9 mouse cellular contexts compared by ENCODE assay signal in the genomic region with DNA sequence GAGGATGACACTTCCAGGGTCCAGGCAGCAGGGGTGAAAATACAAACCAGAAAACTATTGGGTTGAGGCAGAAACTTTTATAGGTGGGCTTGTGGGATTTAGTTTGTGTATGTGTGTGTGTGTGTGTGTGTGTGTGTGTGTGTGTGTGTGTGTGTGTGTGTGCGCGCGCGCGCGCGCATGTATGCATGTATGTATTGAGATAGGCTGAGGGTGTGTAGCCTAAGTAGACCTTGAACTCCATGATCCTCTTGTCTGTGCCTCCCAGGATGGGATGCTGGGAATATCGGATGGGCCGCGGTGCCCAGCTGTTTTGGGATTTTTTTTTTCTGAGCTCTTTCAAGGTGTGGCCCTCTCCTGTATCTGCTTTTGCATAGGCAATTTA. TPM values are rescaled to one million over a fixed set of nuclear protein-coding genes. Genes with fewer than 3 reads are reported as not detected.
DNase-seq lines count a peak whose midpoint lies in the region; ATAC-seq and TF ChIP-seq lines count a peak whose summit lies in the region.
"Had no signal": no experiment of that assay in that cellular context is flagged by ENCODE, and none has a peak within 500 bp of the region (broad histone marks: within the 10 kb centered on the region; RNA-seq: fewer than 3 reads in every experiment).

No protein-coding gene starts in this region.

- peaks cover 8% of the 10 kb centered on the region for H3K4me1 ChIP-seq in kidney, postnatal 0 days (replicated peaks; ENCODE audit: insufficient read depth, low read length)
- no peaks in the 10 kb centered on the region; the same call in 1 of the 2 replicates for H3K4me1 ChIP-seq in bone marrow, adult 2 months (ENCODE audit: control insufficient read depth, insufficient read depth, low read length)
- peaks cover 7% of the 10 kb centered on the region for H3K4me1 ChIP-seq in hindbrain, embryonic 14.5 days (replicated peaks; ENCODE audit: control insufficient read depth, insufficient read depth, low read length)
- peaks cover 10% of the 10 kb centered on the region for H3K4me1 ChIP-seq in midbrain, embryonic 15.5 days

- ATAC-seq in kidney, postnatal 0 days (replicated peaks; ENCODE audit: low FRiP score, low read depth) = no peak
- no peak for ATAC-seq in hindbrain, embryonic 14.5 days (ENCODE audit: low FRiP score)
- ATAC-seq in midbrain, embryonic 15.5 days (replicated peaks) = no peak; the same call in 1 of the 2 replicates
- ATAC-seq in inflammation-experienced regulatory T-cells, adult 6 months = no peak

- H3K9me3 ChIP-seq in kidney, postnatal 0 days (replicated peaks; ENCODE audit: low read length) = no peaks in the 10 kb centered on the region
- H3K9me3 ChIP-seq in hindbrain, embryonic 14.5 days (ENCODE audit: control insufficient read depth, low read length) = no peaks in the 10 kb centered on the region
- no peaks in the 10 kb centered on the region for H3K9me3 ChIP-seq in midbrain, embryonic 15.5 days

- WGBS in kidney, postnatal 0 days = 52% methylated on average over 10 of the region's 10 CpGs
- 51% methylated on average over 10 of the region's 10 CpGs for WGBS in bone marrow, adult 2 months
- WGBS in hindbrain, embryonic 14.5 days = 58% methylated on average over 10 of the region's 10 CpGs
- 54% methylated on average over 10 of the region's 10 CpGs for WGBS in midbrain, embryonic 15.5 days

- peaks cover 17% of the 10 kb centered on the region for H3K36me3 ChIP-seq in kidney, postnatal 0 days (ENCODE audit: insufficient read depth, low read length)
- peaks cover 26% of the 10 kb centered on the region for H3K36me3 ChIP-seq in hindbrain, embryonic 14.5 days (replicated peaks; ENCODE audit: control insufficient read depth, insufficient read depth)
- H3K36me3 ChIP-seq in midbrain, embryonic 15.5 days (replicated peaks) = peaks cover 7% of the 10 kb centered on the region

- no peak for DNase-seq in kidney, postnatal 0 days (ENCODE audit: low spot score)
- DNase-seq in kidney, adult 18-20 months = no peak
- DNase-seq in hindbrain, embryonic 14.5 days (ENCODE audit: low spot score) = no peak
- DNase-seq in retina, postnatal 1 day = no peak
- no peak for DNase-seq in adrenal gland, adult 2 months

- H3K4me3 ChIP-seq in kidney, postnatal 0 days (replicated peaks; ENCODE audit: low read depth, low read length) = no peak overlapping the region
- H3K4me3 ChIP-seq in bone marrow, adult 2 months (replicated peaks; ENCODE audit: control insufficient read depth, low read depth, low read length) = peak overlapping the region; percentile 27
- no peak overlapping the region; the same call in 1 of the 2 replicates for H3K4me3 ChIP-seq in hindbrain, embryonic 14.5 days (replicated peaks; ENCODE audit: low read length)
- H3K4me3 ChIP-seq in midbrain, embryonic 15.5 days = peak overlapping the region; percentile 64

- no peaks in the 10 kb centered on the region for H3K27me3 ChIP-seq in kidney, postnatal 0 days (ENCODE audit: insufficient read depth, low read length)
- H3K27me3 ChIP-seq in hindbrain, embryonic 14.5 days (ENCODE audit: control insufficient read depth, insufficient read depth, low read length) = no peaks in the 10 kb centered on the region
- peaks cover 16% of the 10 kb centered on the region; the same call in 1 of the 2 replicates for H3K27me3 ChIP-seq in midbrain, embryonic 15.5 days (replicated peaks)

- H3K9ac ChIP-seq in kidney, postnatal 0 days (ENCODE audit: low read depth, low read length) = no peak overlapping the region
- peak overlapping the region; percentile 70 for H3K9ac ChIP-seq in hindbrain, embryonic 14.5 days
- no peak overlapping the region for H3K9ac ChIP-seq in midbrain, embryonic 15.5 days

- H3K27ac ChIP-seq in kidney, postnatal 0 days = no peak overlapping the region
- no peak overlapping the region for H3K27ac ChIP-seq in bone marrow, adult 2 months (ENCODE audit: control insufficient read depth, insufficient read depth, low read depth, low read length, poor library complexity)
- H3K27ac ChIP-seq in hindbrain, embryonic 14.5 days = no peak overlapping the region
- no peak overlapping the region for H3K27ac ChIP-seq in midbrain, embryonic 15.5 days
- H3K27ac ChIP-seq: macrophage had no signal

- peak overlapping the region; percentile 94 for H3K4me2 ChIP-seq in kidney, postnatal 0 days (ENCODE audit: low read length)
- peak overlapping the region; percentile 85 for H3K4me2 ChIP-seq in hindbrain, embryonic 14.5 days (replicated peaks)
- peak overlapping the region; percentile 71 for H3K4me2 ChIP-seq in midbrain, embryonic 15.5 days

- no peak for TF ChIP-seq CTCF in kidney, postnatal 0 days (IDR thresholded peaks at IDR 0.05; ENCODE audit: low read depth)
- no peak for TF ChIP-seq CTCF in bone marrow, adult 2 months (IDR thresholded peaks at IDR 0.05; ENCODE audit: control insufficient read depth, insufficient read depth, low read length)

- no peak for TF ChIP-seq POLR2A in bone marrow, adult 2 months (IDR thresholded peaks at IDR 0.05; ENCODE audit: borderline replicate concordance, control insufficient read depth, low read depth, low read length)

RNA-seq across cellular contexts. Expression of gene Nle1, which starts 0.4 kb away (rescaled TPM):
- 23.7 and 24.0 TPM in 2 replicates for polyA plus RNA-seq in kidney, postnatal 0 days (2015; fragmentation: Nextera tagmentation; extraction: Ambion mirVana)
- polyA plus RNA-seq in bone marrow, adult 2 months (2011; ENCODE audit: insufficient read depth, insufficient read length, low replicate concordance, missing spikeins) = 24.9 and 33.6 TPM in 2 replicates
- 20.7 and 28.0 TPM in 2 replicates for polyA plus RNA-seq in hindbrain, embryonic 14.5 days (2014; fragmentation: Nextera tagmentation; extraction: Ambion mirVana)
- 33.8 and 36.8 TPM in 2 replicates for polyA plus RNA-seq in midbrain, embryonic 15.5 days (2015; fragmentation: Nextera tagmentation; extraction: Ambion mirVana)
- 10 to 100 TPM; 17.9 to 56.0 (median 48.0) TPM for polyA plus RNA-seq in inflammation-experienced regulatory T-cells, adult 6 months (2017; shearing (Covaris generic))
- 10 to 100 TPM; 16.6 to 17.0 TPM for total RNA-seq in adrenal gland, adult 2 months (2021)
- 33.1 and 34.4 TPM in 2 replicates for polyA plus RNA-seq in adrenal gland, adult 2 months (2012; rRNA removed)

RNA-seq across cellular contexts. Expression of gene Unc45b, which starts 1.8 kb away (rescaled TPM):
- 6.1 and 7.1 TPM in 2 replicates for polyA plus RNA-seq in kidney, postnatal 0 days (2015; fragmentation: Nextera tagmentation; extraction: Ambion mirVana)
- polyA plus RNA-seq in bone marrow, adult 2 months (2011; ENCODE audit: insufficient read depth, insufficient read length, low replicate concordance, missing spikeins) = 2.4 and 2.5 TPM in 2 replicates
- 1.1 and 2.0 TPM in 2 replicates for polyA plus RNA-seq in hindbrain, embryonic 14.5 days (2014; fragmentation: Nextera tagmentation; extraction: Ambion mirVana)
- polyA plus RNA-seq in midbrain, embryonic 15.5 days (2015; fragmentation: Nextera tagmentation; extraction: Ambion mirVana) = 1.3 and 2.0 TPM in 2 replicates
- polyA plus RNA-seq in inflammation-experienced regulatory T-cells, adult 6 months (2017; shearing (Covaris generic)) = under 1 TPM in 1 of 3 experiments, not detected in 2; 0.25 TPM
- total RNA-seq in adrenal gland, adult 2 months (2021) = 10 to 100 TPM in 1 of 2 experiments, 1 to 10 TPM in 1; 5.2 to 14.3 TPM
- polyA plus RNA-seq in adrenal gland, adult 2 months (2012; rRNA removed) = 4.6 and 5.7 TPM in 2 replicates
- polyA plus RNA-seq: macrophage had no signal

RNA-seq across cellular contexts. Expression of gene Fndc8, which starts 16.7 kb away (rescaled TPM):
- polyA plus RNA-seq in kidney, postnatal 0 days (2015; fragmentation: Nextera tagmentation; extraction: Ambion mirVana) = 0.55 and 0.60 TPM in 2 replicates
- not detected in 2 replicates for polyA plus RNA-seq in bone marrow, adult 2 months (2011; ENCODE audit: insufficient read depth, insufficient read length, low replicate concordance, missing spikeins)
- polyA plus RNA-seq in hindbrain, embryonic 14.5 days (2014; fragmentation: Nextera tagmentation; extraction: Ambion mirVana) = 0.37 and 0.77 TPM in 2 replicates
- polyA plus RNA-seq in midbrain, embryonic 15.5 days (2015; fragmentation: Nextera tagmentation; extraction: Ambion mirVana) = 0.78 and 1.2 TPM in 2 replicates
- not detected for polyA plus RNA-seq in inflammation-experienced regulatory T-cells, adult 6 months (2017; shearing (Covaris generic))
- under 1 TPM in 1 of 2 experiments, not detected in 1; 0.24 TPM for total RNA-seq in adrenal gland, adult 2 months (2021)
- 0.24 and 0.44 TPM in 2 replicates for polyA plus RNA-seq in adrenal gland, adult 2 months (2012; rRNA removed)
- polyA plus RNA-seq: macrophage had no signal

RNA-seq across cellular contexts. Expression of gene Rad51d, which starts 18.2 kb away (rescaled TPM):
- polyA plus RNA-seq in kidney, postnatal 0 days (2015; fragmentation: Nextera tagmentation; extraction: Ambion mirVana) = 10.6 and 11.7 TPM in 2 replicates
- polyA plus RNA-seq in bone marrow, adult 2 months (2011; ENCODE audit: insufficient read depth, insufficient read length, low replicate concordance, missing spikeins) = 4.4 and 9.8 TPM in 2 replicates
- 14.0 and 14.3 TPM in 2 replicates for polyA plus RNA-seq in hindbrain, embryonic 14.5 days (2014; fragmentation: Nextera tagmentation; extraction: Ambion mirVana)
- polyA plus RNA-seq in midbrain, embryonic 15.5 days (2015; fragmentation: Nextera tagmentation; extraction: Ambion mirVana) = 12.1 and 13.9 TPM in 2 replicates
- polyA plus RNA-seq in inflammation-experienced regulatory T-cells, adult 6 months (2017; shearing (Covaris generic)) = 10 to 100 TPM; 25.9 to 32.4 (median 30.9) TPM
- 10 to 100 TPM in 1 of 2 experiments, 1 to 10 TPM in 1; 9.3 to 16.7 TPM for total RNA-seq in adrenal gland, adult 2 months (2021)
- 8.8 and 9.4 TPM in 2 replicates for polyA plus RNA-seq in adrenal gland, adult 2 months (2012; rRNA removed)

RNA-seq across cellular contexts. Expression of gene Rffl, which starts 37.6 kb away (rescaled TPM):
- polyA plus RNA-seq in kidney, postnatal 0 days (2015; fragmentation: Nextera tagmentation; extraction: Ambion mirVana) = 21.7 and 23.3 TPM in 2 replicates
- 21.5 and 23.8 TPM in 2 replicates for polyA plus RNA-seq in bone marrow, adult 2 months (2011; ENCODE audit: insufficient read depth, insufficient read length, low replicate concordance, missing spikeins)
- polyA plus RNA-seq in hindbrain, embryonic 14.5 days (2014; fragmentation: Nextera tagmentation; extraction: Ambion mirVana) = 4.3 and 5.0 TPM in 2 replicates
- polyA plus RNA-seq in midbrain, embryonic 15.5 days (2015; fragmentation: Nextera tagmentation; extraction: Ambion mirVana) = 4.1 and 4.6 TPM in 2 replicates
- 10 to 100 TPM in 1 of 3 experiments, 1 to 10 TPM in 2; 6.0 to 10.1 (median 9.1) TPM for polyA plus RNA-seq in inflammation-experienced regulatory T-cells, adult 6 months (2017; shearing (Covaris generic))
- total RNA-seq in adrenal gland, adult 2 months (2021) = 10 to 100 TPM in 1 of 2 experiments, 1 to 10 TPM in 1; 5.3 to 10.6 TPM
- 6.5 and 7.4 TPM in 2 replicates for polyA plus RNA-seq in adrenal gland, adult 2 months (2012; rRNA removed)

Comparison
In these comparisons a context has a peak if more than half of its experiments do, and no peak if none do; other contexts are left out.
1. H3K4me3 ChIP-seq: peak in bone marrow, adult 2 months (single experiment) and midbrain, embryonic 15.5 days (single experiment); none in kidney, postnatal 0 days (single experiment) and hindbrain, embryonic 14.5 days (single experiment).
2. Peak in every context shown above with its lines, with median percentiles within 50 percentile points of each other: H3K4me2 ChIP-seq.